Mouse (Mus musculus) stomach, postnatal 0 days (tissue): ENCODE measurements at regions not wholly inside any gene's neighbourhood (a gene's known extent, or its start where the extent isn't known, plus 50 kb on each side); places are given as distances from the start of the nearest gene placed in this dataset.

Source experiments
- ATAC-seq: fragments of 200-750 bp; cut with Nextera tagmentation; 2 replicates; pipeline ENCODE4 v1.8.0; 2017; ENCODE audit not compliant: low FRiP score, low TSS enrichment
- DNase-seq: peaks from one replicate; pipeline ENCODE4 v3.0.0-alpha.2; 2016; ENCODE audit warnings: low spot score
- H3K27ac ChIP-seq: fragments of 300-500 bp; sonication (generic); replicated peaks from 2 replicates; pipeline ENCODE4 v1.5.1; 2014; ENCODE audit warnings: mild to moderate bottlenecking, control low read depth
- H3K27me3 ChIP-seq: fragments of 300-500 bp; sonication (generic); 2 replicates; pipeline ENCODE4 v1.6.1; 2014; ENCODE audit warnings: low read length; ENCODE audit not compliant: control insufficient read depth, insufficient read depth
- H3K36me3 ChIP-seq: fragments of 300-500 bp; sonication (generic); 2 replicates; pipeline ENCODE4 v1.6.1; 2014; ENCODE audit warnings: low read length, mixed read lengths; ENCODE audit not compliant: control insufficient read depth, insufficient read depth
- H3K4me1 ChIP-seq: fragments of 300-500 bp; sonication (generic); replicated peaks from 2 replicates; pipeline ENCODE4 v1.6.1; 2014; ENCODE audit warnings: antibody characterized with exemption; ENCODE audit not compliant: control insufficient read depth, insufficient read depth
- H3K4me2 ChIP-seq: fragments of 300-500 bp; sonication (generic); replicated peaks from 2 replicates; pipeline ENCODE4 v1.6.1; 2014; ENCODE audit warnings: low read depth, mild to moderate bottlenecking, control low read depth, moderate library complexity
- H3K4me3 ChIP-seq: fragments of 300-500 bp; sonication (generic); 2 replicates; pipeline ENCODE4 v1.5.1; 2014; ENCODE audit warnings: low read depth, low read length, control low read depth
- H3K9ac ChIP-seq: fragments of 300-500 bp; sonication (generic); 2 replicates; pipeline ENCODE4 v1.6.1; 2014; ENCODE audit warnings: mild to moderate bottlenecking, low read length, control low read depth, mixed read lengths
- H3K9me3 ChIP-seq: fragments of 300-500 bp; sonication (generic); 2 replicates; pipeline ENCODE4 v1.6.1; 2016; ENCODE audit warnings: low read length; ENCODE audit not compliant: control insufficient read depth
- CTCF ChIP-seq: IDR thresholded peaks from 2 replicates; pipeline ENCODE4 v1.5.1; 2016; ENCODE audit warnings: antibody characterized with exemption, low read depth, mild to moderate bottlenecking, moderate library complexity
- EP300 ChIP-seq: optimal IDR thresholded peaks from 2 replicates; pipeline ENCODE3; 2016; ENCODE audit warnings: antibody characterized with exemption
- WGBS: fragments of 180-500 bp; shearing (Covaris S2); extraction: QIAGEN DNeasy Blood & Tissue Kit; methylation state at CpG from one replicate; pipeline ENCODE4 v1.1.7; 2014; 5-methylcytosine and 5-hydroxymethylcytosine counted together

DNA sequence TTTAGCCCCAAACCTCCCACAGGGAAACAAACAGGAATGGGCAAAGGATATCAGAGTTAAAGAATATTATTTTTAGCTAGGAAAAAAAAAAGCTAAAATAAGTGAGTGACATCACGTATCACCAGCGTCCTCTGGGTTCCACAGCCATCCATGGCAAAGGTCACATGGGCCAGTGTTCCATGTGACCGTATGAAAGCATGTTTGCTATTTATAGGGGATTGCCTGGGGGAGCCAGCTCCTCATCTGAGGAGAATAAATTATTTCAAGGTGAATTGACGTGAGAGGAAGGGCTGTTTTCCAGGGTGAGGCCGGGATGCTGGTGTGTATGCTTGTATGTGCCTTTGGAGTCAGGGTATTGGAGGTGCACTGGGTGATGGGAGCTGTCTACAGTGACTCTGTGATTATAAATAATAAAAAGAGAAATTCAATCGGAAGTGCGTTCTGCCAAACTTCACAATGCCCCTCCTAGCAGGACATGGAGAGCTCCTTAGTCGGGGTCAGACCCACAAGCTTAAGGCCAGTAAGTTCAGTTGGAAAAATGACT, 481.0 kb upstream of the Nr2f2 start:
- Histone ChIP-seq H3K27ac (no peak overlapping the region), H3K9ac (no peak overlapping the region), H3K4me3 (no peak overlapping the region), H3K9me3 (no peaks in the 10 kb centered on the region), H3K27me3 (no peaks in the 10 kb centered on the region), H3K4me1 (no peaks in the 10 kb centered on the region), H3K36me3 (no peaks in the 10 kb centered on the region), H3K4me2 (no peak overlapping the region)
- 87% methylated on average over 8 of the region's 8 CpGs for WGBS
- no peak for DNase-seq
- TF ChIP-seq EP300: no peak
- TF ChIP-seq CTCF: no peak
- no peak for ATAC-seq

DNA sequence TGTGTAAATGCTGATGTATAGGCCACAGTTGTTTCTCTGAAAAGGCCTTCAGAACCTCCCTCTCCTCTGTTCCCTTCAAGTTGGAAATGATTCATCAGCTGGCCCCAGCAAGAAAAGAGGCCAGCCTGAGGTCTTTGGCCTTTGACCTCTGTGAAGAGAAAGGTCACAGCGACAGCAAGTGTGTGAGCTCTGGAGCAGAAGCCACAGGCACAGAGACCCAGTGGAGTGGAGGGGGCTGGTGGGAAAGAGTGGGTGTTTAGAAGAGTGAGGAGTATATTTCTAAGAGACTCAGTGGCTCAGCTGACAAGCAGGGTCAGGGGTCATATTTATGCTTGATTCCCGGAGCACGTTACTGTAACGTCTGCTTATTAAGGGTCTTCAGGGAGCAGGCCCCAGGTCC, 479.5 kb upstream of the Nr2f2 start:
- no peak overlapping the region for H3K4me2 ChIP-seq
- H3K9ac ChIP-seq: no peak overlapping the region
- H3K9me3 ChIP-seq: no peaks in the 10 kb centered on the region
- H3K4me3 ChIP-seq: no peak overlapping the region
- no peaks in the 10 kb centered on the region for H3K36me3 ChIP-seq
- DNase-seq (no peak), ATAC-seq (no peak)
- TF ChIP-seq EP300 (no peak), CTCF (no peak)
- 34% methylated on average over 4 of the region's 4 CpGs for WGBS
- no peak overlapping the region for H3K27ac ChIP-seq
- no peaks in the 10 kb centered on the region for H3K27me3 ChIP-seq
- no peaks in the 10 kb centered on the region for H3K4me1 ChIP-seq

DNA sequence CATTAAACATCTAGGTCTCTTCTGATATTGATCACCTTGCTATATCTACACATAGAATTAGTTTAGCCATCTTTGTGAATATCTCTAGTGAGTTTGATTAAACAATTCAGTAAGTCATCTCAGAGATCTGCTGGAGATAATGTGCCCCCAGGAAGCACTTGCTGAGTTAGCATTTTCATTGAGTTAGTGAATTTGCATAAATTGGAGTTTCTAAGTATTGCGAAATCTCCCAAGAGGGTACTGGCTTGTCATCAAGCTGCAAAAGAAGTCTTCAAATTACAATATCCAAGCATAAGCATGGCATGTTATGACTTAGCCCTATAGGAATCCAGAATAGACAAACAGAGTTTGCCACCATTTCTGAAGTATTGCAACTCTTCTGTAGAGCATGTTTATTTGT, 473.6 kb upstream of the Nr2f2 start:
- no peak overlapping the region for H3K4me2 ChIP-seq
- WGBS: 98% methylated on average over 1 of the region's 1 CpGs
- H3K4me1 ChIP-seq: no peaks in the 10 kb centered on the region
- no peak overlapping the region for H3K9ac ChIP-seq
- no peak for ATAC-seq
- H3K4me3 ChIP-seq: no peak overlapping the region
- TF ChIP-seq CTCF: no peak
- H3K9me3 ChIP-seq: no peaks in the 10 kb centered on the region
- no peak for DNase-seq
- H3K27ac ChIP-seq: no peak overlapping the region
- H3K27me3 ChIP-seq: no peaks in the 10 kb centered on the region
- H3K36me3 ChIP-seq: no peaks in the 10 kb centered on the region

DNA sequence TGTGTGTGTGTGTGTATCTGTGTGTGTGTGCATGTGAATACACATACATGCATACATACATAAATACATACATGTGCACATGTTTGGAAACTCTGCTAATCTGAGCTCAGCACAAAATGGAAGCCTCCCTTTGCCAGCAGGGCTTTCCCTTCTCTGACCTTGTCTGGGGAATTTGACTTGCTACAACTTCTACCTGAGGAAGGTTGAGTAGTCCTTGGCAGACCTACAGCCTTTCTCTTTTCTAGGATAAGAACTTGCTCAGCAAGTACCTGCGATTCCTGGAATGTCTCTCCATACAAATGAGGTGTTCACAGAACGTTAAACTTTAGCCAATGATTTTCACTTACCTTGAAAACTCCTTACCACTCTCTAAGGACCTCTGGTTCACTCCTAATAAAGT, 472.7 kb upstream of the Nr2f2 start:
- WGBS: 69% methylated on average over 2 of the region's 2 CpGs
- Histone ChIP-seq H3K4me1 (no peaks in the 10 kb centered on the region), H3K4me3 (no peak overlapping the region), H3K9me3 (no peaks in the 10 kb centered on the region), H3K27me3 (no peaks in the 10 kb centered on the region), H3K36me3 (no peaks in the 10 kb centered on the region), H3K4me2 (no peak overlapping the region), H3K9ac (no peak overlapping the region), H3K27ac (no peak overlapping the region)
- no peak for TF ChIP-seq CTCF
- no peak for ATAC-seq
- DNase-seq: no peak

DNA sequence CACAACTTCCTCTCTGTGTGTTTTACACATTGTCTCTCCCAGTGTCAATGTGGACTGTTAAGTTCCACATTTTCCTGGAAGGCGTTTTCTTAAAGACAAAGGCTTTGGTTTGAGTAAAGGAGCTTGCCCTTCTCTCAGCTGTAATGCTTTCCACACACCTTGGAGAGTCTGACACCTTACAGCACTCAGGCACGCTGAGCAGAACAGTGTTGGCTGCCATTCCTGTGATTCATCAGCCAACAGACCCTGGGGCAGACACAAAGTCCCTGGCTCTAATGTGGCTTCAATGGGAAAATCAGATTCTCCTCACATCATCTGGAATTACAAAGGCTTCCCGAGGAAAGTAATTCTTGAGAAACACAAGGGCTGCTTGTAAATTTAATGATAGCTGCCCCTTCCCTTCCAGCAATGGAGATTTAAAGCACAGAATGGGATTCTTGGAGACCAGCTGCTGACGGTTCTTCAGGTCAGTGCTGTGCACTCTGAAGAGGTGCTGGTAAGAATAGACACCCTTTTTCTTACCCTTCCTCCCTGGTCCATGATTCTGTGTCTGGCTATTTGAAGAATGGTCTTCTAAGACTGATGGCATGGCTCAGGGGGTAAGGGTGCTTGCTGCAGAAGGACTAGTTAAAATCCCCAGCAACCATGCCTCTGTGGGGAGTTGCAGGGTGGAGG, 468.4 kb upstream of the Nr2f2 start:
- ATAC-seq (no peak), DNase-seq (no peak)
- no peak overlapping the region for H3K27ac ChIP-seq
- 39% methylated on average over 4 of the region's 4 CpGs for WGBS
- no peaks in the 10 kb centered on the region for H3K36me3 ChIP-seq
- no peaks in the 10 kb centered on the region for H3K27me3 ChIP-seq
- H3K4me1 ChIP-seq: no peaks in the 10 kb centered on the region
- H3K9me3 ChIP-seq: no peaks in the 10 kb centered on the region
- H3K4me2 ChIP-seq: no peak overlapping the region
- H3K9ac ChIP-seq: no peak overlapping the region
- H3K4me3 ChIP-seq: no peak overlapping the region
- TF ChIP-seq CTCF (no peak), EP300 (no peak)

DNA sequence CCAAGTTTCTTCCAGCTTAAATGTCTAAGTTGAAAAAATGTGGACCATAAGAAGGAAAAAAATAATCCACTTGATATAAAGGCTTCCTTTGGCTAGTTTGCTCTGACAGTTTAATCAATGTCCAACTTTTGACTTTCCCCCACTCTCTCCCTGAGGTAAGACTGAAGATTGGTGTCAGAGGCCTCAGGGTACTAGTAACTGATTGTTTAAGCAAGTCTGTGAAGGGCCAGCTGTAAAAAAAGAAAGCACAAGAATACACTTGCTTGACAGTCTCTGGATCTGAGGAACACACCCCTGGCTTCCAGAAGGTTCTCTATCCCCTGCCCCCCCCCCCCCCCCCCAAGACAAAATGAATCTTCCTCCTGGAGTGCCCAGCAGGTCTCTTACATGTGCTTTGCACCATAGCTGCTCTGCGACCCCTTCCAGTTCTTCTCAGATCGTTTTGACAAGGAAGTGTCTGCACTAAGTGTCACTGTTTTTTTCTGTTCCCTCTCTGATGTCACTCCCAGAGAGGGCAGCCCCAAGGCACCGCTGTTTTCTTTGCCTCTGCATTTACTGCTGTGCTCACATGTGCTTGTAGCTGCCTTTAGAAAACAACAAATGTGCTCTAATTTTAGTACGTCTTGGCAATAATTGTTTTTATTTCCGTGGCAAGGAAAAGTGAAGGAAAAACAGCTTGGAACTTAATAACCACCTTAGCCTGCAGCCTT, 462.1 kb upstream of the Nr2f2 start:
- no peak for TF ChIP-seq EP300
- no peak for TF ChIP-seq CTCF
- H3K27ac ChIP-seq: no peak overlapping the region
- DNase-seq (no peak), ATAC-seq (no peak)
- H3K9me3 ChIP-seq: no peaks in the 10 kb centered on the region
- H3K36me3 ChIP-seq: no peaks in the 10 kb centered on the region
- no peak overlapping the region for H3K4me2 ChIP-seq
- no peaks in the 10 kb centered on the region for H3K4me1 ChIP-seq
- H3K27me3 ChIP-seq: no peaks in the 10 kb centered on the region
- H3K4me3 ChIP-seq: no peak overlapping the region
- H3K9ac ChIP-seq: no peak overlapping the region
- 51% methylated on average over 5 of the region's 5 CpGs for whole genome bisulfite sequencing
